Mouse (Mus musculus) lung, embryonic 14.5 days (tissue): ENCODE data around the gene Keap1. TPM values are rescaled to one million over a fixed set of nuclear protein-coding genes. Genes with fewer than 3 reads are reported as not detected.
"Not testable (repeated sequence)": the region's sequence is repeated elsewhere in the genome, so short reads cannot be mapped to it uniquely, and the experiment has no call there.

Source experiments
- ATAC-seq: fragments of 200-750 bp; cut with Nextera tagmentation; 2 replicates; pipeline ENCODE4 v1.8.0; 2017; ENCODE audit warnings: mild to moderate bottlenecking, moderate TSS enrichment, moderate library complexity; ENCODE audit not compliant: insufficient read depth
- DNase-seq: peaks from one replicate; pipeline ENCODE4 v3.0.0-alpha.2; 2015
- H3K27ac ChIP-seq: fragments of 300-500 bp; sonication (generic); 2 replicates; pipeline ENCODE4 v1.5.1; 2014; ENCODE audit warnings: low read depth, mild to moderate bottlenecking, moderate library complexity
- H3K27me3 ChIP-seq: fragments of 300-500 bp; sonication (generic); 2 replicates; pipeline ENCODE4 v1.6.1; 2014; ENCODE audit warnings: low read length, control low read depth; ENCODE audit not compliant: insufficient read depth
- H3K36me3 ChIP-seq: fragments of 300-500 bp; sonication (generic); 2 replicates; pipeline ENCODE4 v1.6.1; 2014; ENCODE audit warnings: control low read depth; ENCODE audit not compliant: insufficient read depth
- H3K4me1 ChIP-seq: fragments of 300-500 bp; sonication (generic); 2 replicates; pipeline ENCODE4 v1.6.1; 2014; ENCODE audit warnings: antibody characterized with exemption, control low read depth; ENCODE audit not compliant: insufficient read depth
- H3K4me2 ChIP-seq: fragments of 300-500 bp; sonication (generic); 2 replicates; pipeline ENCODE4 v1.6.1; 2014; ENCODE audit warnings: mild to moderate bottlenecking
- H3K4me3 ChIP-seq: fragments of 300-500 bp; sonication (generic); 2 replicates; pipeline ENCODE4 v1.5.1; 2014; ENCODE audit warnings: low read depth, low read length
- H3K9ac ChIP-seq: fragments of 300-500 bp; sonication (generic); 2 replicates; pipeline ENCODE4 v1.6.1; 2014
- H3K9me3 ChIP-seq: fragments of 300-500 bp; sonication (generic); 2 replicates; pipeline ENCODE4 v1.6.1; 2016; ENCODE audit warnings: low read depth, low read length, control low read depth
- CTCF ChIP-seq: IDR thresholded peaks from 2 replicates; pipeline ENCODE4 v1.5.1; 2016; ENCODE audit warnings: antibody characterized with exemption, low read depth
- WGBS: fragments of 180-500 bp; shearing (Covaris S2); extraction: QIAGEN DNeasy Blood & Tissue Kit; methylation state at CpG from one replicate; pipeline ENCODE4 v1.1.7; 2014; 5-methylcytosine and 5-hydroxymethylcytosine counted together
- polyA plus RNA-seq: library from polyadenylated mRNA; unstranded; fragments of >200 nt; fragmentation: Nextera tagmentation; extraction: Ambion mirVana; gene quantifications from 2 replicates; pipeline ENCODE4 v1.2.1, GENCODE M21; 2014

Keap1 gene
- polyA plus RNA-seq, 1 experiment from 2014 or later, result 44.6 TPM

- no peak for ATAC-seq
- no peaks in the 10 kb centered on the region for H3K27me3 ChIP-seq
Observed at GRCm38 (mm10) chr9:21261831-21262230, 22.7 kb upstream of the Keap1 start.

GRCm38 (mm10) chr9:21260491-21261040, 21.4 kb upstream of the Keap1 start:
- Histone ChIP-seq H3K4me3 (no peak overlapping the region), H3K4me1 (0 out of 2 replicates have a peak, but pooled peaks cover 3% of the 10 kb centered on the region), H3K27me3 (no peaks in the 10 kb centered on the region), H3K4me2 (no peak overlapping the region), H3K9ac (no peak overlapping the region), H3K27ac (no peak overlapping the region), H3K9me3 (no peaks in the 10 kb centered on the region), H3K36me3 (no peaks in the 10 kb centered on the region)
- no peak for TF ChIP-seq CTCF
- DNase-seq (no peak), ATAC-seq (no peak)
- 72% methylated on average over 6 of the region's 6 CpGs for WGBS

More at GRCm38 (mm10) chr9:21261831-21262230, 22.7 kb upstream of the Keap1 start:
- H3K4me3 ChIP-seq, result no peak overlapping the region
- WGBS, result 59% methylated on average over 2 of the region's 2 CpGs
- H3K9ac ChIP-seq, result no peak overlapping the region
- H3K9me3 ChIP-seq, result no peaks in the 10 kb centered on the region
- H3K27ac ChIP-seq, result no peak overlapping the region
- DNase-seq, result no peak
- no peak for TF ChIP-seq CTCF
- no peaks in the 10 kb centered on the region; the same call in 1 of the 2 replicates for H3K36me3 ChIP-seq
- peaks cover 11% of the 10 kb centered on the region; the same call in 1 of the 2 replicates for H3K4me1 ChIP-seq
- H3K4me2 ChIP-seq, result no peak overlapping the region

GRCm38 (mm10) chr9:21256349-21256748, 17.2 kb upstream of the Keap1 start:
- not testable (repeated sequence) for H3K27ac ChIP-seq, ATAC-seq, H3K27me3 ChIP-seq, DNase-seq, H3K4me3 ChIP-seq, H3K9me3 ChIP-seq, H3K9ac ChIP-seq, H3K4me2 ChIP-seq, H3K36me3 ChIP-seq, H3K4me1 ChIP-seq
- WGBS, result 76% methylated on average over 4 of the region's 4 CpGs

- ATAC-seq (no peak), DNase-seq (no peak)
- Histone ChIP-seq H3K27me3 (peaks cover 22% of the 10 kb centered on the region), H3K4me3 (no peak overlapping the region), H3K4me2 (no peak overlapping the region), H3K4me1 (no peaks in the 10 kb centered on the region), H3K36me3 (no peaks in the 10 kb centered on the region), H3K27ac (no peak overlapping the region), H3K9ac (no peak overlapping the region), H3K9me3 (no peaks in the 10 kb centered on the region)
- no peak for TF ChIP-seq CTCF
Observed at GRCm38 (mm10) chr9:21254690-21255089, 15.5 kb upstream of the Keap1 start.

GRCm38 (mm10) chr9:21251116-21251735, 12.1 kb upstream of the Keap1 start:
- H3K9me3 ChIP-seq, result no peaks in the 10 kb centered on the region
- no peak overlapping the region for H3K9ac ChIP-seq
- WGBS, result 44% methylated on average over 13 of the region's 13 CpGs
- H3K27ac ChIP-seq, result no peak overlapping the region
- no peak for DNase-seq
- peaks cover 52% of the 10 kb centered on the region for H3K27me3 ChIP-seq
- H3K4me3 ChIP-seq, result no peak overlapping the region
- ATAC-seq, result no peak
- no peaks in the 10 kb centered on the region for H3K4me1 ChIP-seq
- no peaks in the 10 kb centered on the region for H3K36me3 ChIP-seq
- no peak for TF ChIP-seq CTCF
- H3K4me2 ChIP-seq, result no peak overlapping the region

- Histone ChIP-seq H3K27me3 (peaks cover 59% of the 10 kb centered on the region), H3K4me3 (no peak overlapping the region), H3K9ac (no peak overlapping the region), H3K27ac (no peak overlapping the region), H3K9me3 (no peaks in the 10 kb centered on the region), H3K36me3 (no peaks in the 10 kb centered on the region), H3K4me1 (no peaks in the 10 kb centered on the region), H3K4me2 (no peak overlapping the region)
- no peak for ATAC-seq
- WGBS, result 33% methylated on average over 2 of the region's 2 CpGs
- TF ChIP-seq CTCF, result no peak
- no peak for DNase-seq
Observed at GRCm38 (mm10) chr9:21250509-21250908, 11.3 kb upstream of the Keap1 start.

GRCm38 (mm10) chr9:21249629-21250508, 10.7 kb upstream of the Keap1 start:
- DNase-seq (no peak), ATAC-seq (peak; percentile 23; the same call in 1 of the 2 replicates)
- Histone ChIP-seq H3K27ac (no peak overlapping the region), H3K9ac (no peak overlapping the region), H3K4me1 (no peaks in the 10 kb centered on the region), H3K4me2 (no peak overlapping the region), H3K36me3 (no peaks in the 10 kb centered on the region), H3K27me3 (peaks cover 66% of the 10 kb centered on the region), H3K9me3 (no peaks in the 10 kb centered on the region), H3K4me3 (no peak overlapping the region)
- TF ChIP-seq CTCF, result no peak
- 16% methylated on average over 17 of the region's 17 CpGs for WGBS
